Mouse (Mus musculus): ENCODE measurements around the gene Rps9. TPM values are rescaled to one million over a fixed set of nuclear protein-coding genes. Genes with fewer than 3 reads are reported as not detected.
"Not testable (repeated sequence)": the region's sequence is repeated elsewhere in the genome, so short reads cannot be mapped to it uniquely, and the experiment has no call there.

Rps9 gene
- polyA plus RNA-seq, 1 experiment = 3,200 TPM

GRCm38 (mm10) chr7:3707568-3708413 is 4.0 kb downstream of the Rps9 start:
- TF ChIP-seq USF1 (IDR thresholded peaks at IDR 0.05; ENCODE audit: low read depth) (no peak), CEBPB (IDR thresholded peaks at IDR 0.05; ENCODE audit: low read depth) (no peak), MAX (IDR thresholded peaks at IDR 0.05) (no peak), MYOD1 (IDR thresholded peaks at IDR 0.05; ENCODE audit: control insufficient read depth, insufficient read length, low read depth) (no peak), CTCF (IDR thresholded peaks at IDR 0.05; ENCODE audit: control insufficient read depth, insufficient read depth, insufficient read length) (no peak), MYOG (IDR thresholded peaks at IDR 0.05; ENCODE audit: control insufficient read depth, extremely low read depth, insufficient read length) (no peak), FOSL1 (IDR thresholded peaks at IDR 0.05; ENCODE audit: insufficient read depth, low read length, poor library complexity, severe bottlenecking) (no peak)
- peaks cover 35% of the 10 kb centered on the region for H3K36me3 ChIP-seq (ENCODE audit: control insufficient read depth, insufficient read depth)
- H3K79me3 ChIP-seq (ENCODE audit: low read depth) = peaks cover 28% of the 10 kb centered on the region
- no peaks in the 10 kb centered on the region for H3K27me3 ChIP-seq (ENCODE audit: control insufficient read depth, insufficient read depth, insufficient read length)
- no peak overlapping the region for H3ac ChIP-seq (ENCODE audit: control insufficient read depth, insufficient read length, low read depth)
- peaks cover 35% of the 10 kb centered on the region for H3K79me2 ChIP-seq (ENCODE audit: control insufficient read depth, insufficient read depth)
- no peak overlapping the region for H3K4me3 ChIP-seq (ENCODE audit: insufficient read depth, poor library complexity, severe bottlenecking)

- Histone ChIP-seq H3K36me3 (ENCODE audit: control insufficient read depth, insufficient read depth) (peaks cover 35% of the 10 kb centered on the region), H3K79me2 (ENCODE audit: control insufficient read depth, insufficient read depth) (peaks cover 35% of the 10 kb centered on the region), H3K79me3 (ENCODE audit: low read depth) (peaks cover 27% of the 10 kb centered on the region)
- H3K27me3 ChIP-seq (ENCODE audit: control insufficient read depth, insufficient read depth, insufficient read length); H3K4me3 ChIP-seq (ENCODE audit: insufficient read depth, poor library complexity, severe bottlenecking); H3ac ChIP-seq (ENCODE audit: control insufficient read depth, insufficient read length, low read depth): not testable (repeated sequence)
Measured at GRCm38 (mm10) chr7:3708447-3708980, 4.7 kb downstream of the Rps9 start.

GRCm38 (mm10) chr7:3709000-3709399 is 5.2 kb downstream of the Rps9 start:
- peaks cover 35% of the 10 kb centered on the region for H3K36me3 ChIP-seq (ENCODE audit: control insufficient read depth, insufficient read depth)
- TF ChIP-seq FOSL1 (IDR thresholded peaks at IDR 0.05; ENCODE audit: insufficient read depth, low read length, poor library complexity, severe bottlenecking) (no peak), MYOG (IDR thresholded peaks at IDR 0.05; ENCODE audit: control insufficient read depth, extremely low read depth, insufficient read length) (no peak), MYOD1 (IDR thresholded peaks at IDR 0.05; ENCODE audit: control insufficient read depth, insufficient read length, low read depth) (no peak), CEBPB (IDR thresholded peaks at IDR 0.05; ENCODE audit: low read depth) (no peak), MAX (IDR thresholded peaks at IDR 0.05) (no peak), CTCF (IDR thresholded peaks at IDR 0.05; ENCODE audit: control insufficient read depth, insufficient read depth, insufficient read length) (no peak), USF1 (IDR thresholded peaks at IDR 0.05; ENCODE audit: low read depth) (no peak)
- peaks cover 26% of the 10 kb centered on the region for H3K79me3 ChIP-seq (ENCODE audit: low read depth)
- H3K27me3 ChIP-seq (ENCODE audit: control insufficient read depth, insufficient read depth, insufficient read length) = no peaks in the 10 kb centered on the region
- no peak overlapping the region for H3ac ChIP-seq (ENCODE audit: control insufficient read depth, insufficient read length, low read depth)
- peaks cover 33% of the 10 kb centered on the region for H3K79me2 ChIP-seq (ENCODE audit: control insufficient read depth, insufficient read depth)
- no peak overlapping the region for H3K4me3 ChIP-seq (ENCODE audit: insufficient read depth, poor library complexity, severe bottlenecking)

GRCm38 (mm10) chr7:3712264-3712942 is 8.6 kb downstream of the Rps9 start:
- H3K79me3 ChIP-seq (ENCODE audit: low read depth) = no peaks in the 10 kb centered on the region
- no peaks in the 10 kb centered on the region for H3K79me2 ChIP-seq (ENCODE audit: control insufficient read depth, insufficient read depth)
- no peak overlapping the region for H3K4me3 ChIP-seq (ENCODE audit: insufficient read depth, poor library complexity, severe bottlenecking)
- peaks cover 4% of the 10 kb centered on the region for H3K36me3 ChIP-seq (ENCODE audit: control insufficient read depth, insufficient read depth)
- no peak for TF ChIP-seq MYOG (IDR thresholded peaks at IDR 0.05; ENCODE audit: control insufficient read depth, extremely low read depth, insufficient read length)
- no peak for TF ChIP-seq CEBPB (IDR thresholded peaks at IDR 0.05; ENCODE audit: low read depth)
- TF ChIP-seq MYOD1 (IDR thresholded peaks at IDR 0.05; ENCODE audit: control insufficient read depth, insufficient read length, low read depth) = no peak
- no peak for TF ChIP-seq USF1 (IDR thresholded peaks at IDR 0.05; ENCODE audit: low read depth)
- TF ChIP-seq MAX (IDR thresholded peaks at IDR 0.05) = no peak
- no peak for TF ChIP-seq CTCF (IDR thresholded peaks at IDR 0.05; ENCODE audit: control insufficient read depth, insufficient read depth, insufficient read length)
- no peak for TF ChIP-seq FOSL1 (IDR thresholded peaks at IDR 0.05; ENCODE audit: insufficient read depth, low read length, poor library complexity, severe bottlenecking)
- no peak overlapping the region for H3ac ChIP-seq (ENCODE audit: control insufficient read depth, insufficient read length, low read depth)
- no peaks in the 10 kb centered on the region for H3K27me3 ChIP-seq (ENCODE audit: control insufficient read depth, insufficient read depth, insufficient read length)

- Histone ChIP-seq H3K79me2 (ENCODE audit: control insufficient read depth, insufficient read depth) (no peaks in the 10 kb centered on the region), H3K4me3 (ENCODE audit: insufficient read depth, poor library complexity, severe bottlenecking) (no peak overlapping the region), H3K27me3 (ENCODE audit: control insufficient read depth, insufficient read depth, insufficient read length) (no peaks in the 10 kb centered on the region), H3ac (ENCODE audit: control insufficient read depth, insufficient read length, low read depth) (no peak overlapping the region), H3K79me3 (ENCODE audit: low read depth) (no peaks in the 10 kb centered on the region), H3K36me3 (ENCODE audit: control insufficient read depth, insufficient read depth) (no peaks in the 10 kb centered on the region)
- TF ChIP-seq FOSL1 (IDR thresholded peaks at IDR 0.05; ENCODE audit: insufficient read depth, low read length, poor library complexity, severe bottlenecking) = no peak
- no peak for TF ChIP-seq CTCF (IDR thresholded peaks at IDR 0.05; ENCODE audit: control insufficient read depth, insufficient read depth, insufficient read length)
- TF ChIP-seq MYOD1 (IDR thresholded peaks at IDR 0.05; ENCODE audit: control insufficient read depth, insufficient read length, low read depth) = no peak
- no peak for TF ChIP-seq MYOG (IDR thresholded peaks at IDR 0.05; ENCODE audit: control insufficient read depth, extremely low read depth, insufficient read length)
- no peak for TF ChIP-seq USF1 (IDR thresholded peaks at IDR 0.05; ENCODE audit: low read depth)
- TF ChIP-seq CEBPB (IDR thresholded peaks at IDR 0.05; ENCODE audit: low read depth) = no peak
- no peak for TF ChIP-seq MAX (IDR thresholded peaks at IDR 0.05)
Measured at GRCm38 (mm10) chr7:3715249-3715648, 11.5 kb downstream of the Rps9 start.

- not testable (repeated sequence) for H3K79me3 ChIP-seq (ENCODE audit: low read depth); H3K4me3 ChIP-seq (ENCODE audit: insufficient read depth, poor library complexity, severe bottlenecking); H3K36me3 ChIP-seq (ENCODE audit: control insufficient read depth, insufficient read depth); H3K79me2 ChIP-seq (ENCODE audit: control insufficient read depth, insufficient read depth); H3K27me3 ChIP-seq (ENCODE audit: control insufficient read depth, insufficient read depth, insufficient read length); H3ac ChIP-seq (ENCODE audit: control insufficient read depth, insufficient read length, low read depth)
Measured at GRCm38 (mm10) chr7:3720268-3720667, 16.5 kb downstream of the Rps9 start, which contains the start of gene Pirb. Gene Pirb, minus strand, starts transcription at chr7:3720391.

- H3ac ChIP-seq (ENCODE audit: control insufficient read depth, insufficient read length, low read depth); H3K79me2 ChIP-seq (ENCODE audit: control insufficient read depth, insufficient read depth); H3K36me3 ChIP-seq (ENCODE audit: control insufficient read depth, insufficient read depth); H3K4me3 ChIP-seq (ENCODE audit: insufficient read depth, poor library complexity, severe bottlenecking); H3K79me3 ChIP-seq (ENCODE audit: low read depth); H3K27me3 ChIP-seq (ENCODE audit: control insufficient read depth, insufficient read depth, insufficient read length): not testable (repeated sequence)
Measured at GRCm38 (mm10) chr7:3725459-3725858, 21.7 kb downstream of the Rps9 start.

- not testable (repeated sequence) for H3K79me3 ChIP-seq (ENCODE audit: low read depth); H3K36me3 ChIP-seq (ENCODE audit: control insufficient read depth, insufficient read depth); H3ac ChIP-seq (ENCODE audit: control insufficient read depth, insufficient read length, low read depth); H3K4me3 ChIP-seq (ENCODE audit: insufficient read depth, poor library complexity, severe bottlenecking); H3K27me3 ChIP-seq (ENCODE audit: control insufficient read depth, insufficient read depth, insufficient read length); H3K79me2 ChIP-seq (ENCODE audit: control insufficient read depth, insufficient read depth)
Measured at GRCm38 (mm10) chr7:3732675-3733074, 28.9 kb downstream of the Rps9 start.

Measured in C2C12 (cell line).